Mouse (Mus musculus) small intestine, adult 2 months (tissue): ENCODE results near the gene Prkab2. TPM values are rescaled to one million over a fixed set of nuclear protein-coding genes. Genes with fewer than 3 reads are reported as not detected.

Experiments
- H3K27ac ChIP-seq: fragments of 200-500 bp; 2 replicates; pipeline ENCODE4 v1.5.1; 2012; ENCODE audit warnings: low read depth, low read length, control low read depth, inconsistent platforms; ENCODE audit not compliant: insufficient read depth
- H3K27me3 ChIP-seq: fragments of 200-500 bp; 2 replicates; pipeline ENCODE4 v1.6.1; 2012; ENCODE audit warnings: mild to moderate bottlenecking, moderate library complexity, low read length, inconsistent platforms; ENCODE audit not compliant: control insufficient read depth, insufficient read depth
- H3K36me3 ChIP-seq: fragments of 200-500 bp; 2 replicates; pipeline ENCODE4 v1.6.1; 2012; ENCODE audit warnings: mild to moderate bottlenecking, low read length, control low read depth, inconsistent platforms; ENCODE audit not compliant: control insufficient read depth, insufficient read depth
- H3K4me1 ChIP-seq: fragments of 200-500 bp; 2 replicates; pipeline ENCODE4 v1.6.1; 2012; ENCODE audit warnings: low read length, inconsistent platforms, mixed read lengths; ENCODE audit not compliant: control insufficient read depth, insufficient read depth, insufficient read length
- H3K4me3 ChIP-seq: fragments of 200-500 bp; 2 replicates; pipeline ENCODE4 v1.5.1; 2012; ENCODE audit warnings: low read depth, mild to moderate bottlenecking, control low read depth, inconsistent platforms, low read length, moderate library complexity
- CTCF ChIP-seq: fragments of 200-500 bp; IDR thresholded peaks from 2 replicates; pipeline ENCODE4 v1.5.1; 2012; ENCODE audit warnings: low read depth, mild to moderate bottlenecking, control low read depth, inconsistent platforms, low read length, moderate library complexity, mixed read lengths; ENCODE audit not compliant: insufficient replicate concordance, insufficient read length; ENCODE audit errors: extremely low read depth
- POLR2A ChIP-seq: fragments of 200-500 bp; IDR thresholded peaks from 2 replicates; pipeline ENCODE4 v1.6.1; 2012; ENCODE audit warnings: low read depth, mild to moderate bottlenecking, control low read depth, inconsistent platforms, low read length, moderate library complexity
- WGBS: fragments of 180-500 bp; shearing (Covaris S2); methylation state at CpG from one replicate; pipeline ENCODE4 v1.1.7; 2018; 5-methylcytosine and 5-hydroxymethylcytosine counted together
- polyA plus RNA-seq: library from polyadenylated mRNA; depleted of rRNA; stranded (reverse); fragments of >200 nt; gene quantifications from 2 replicates; pipeline ENCODE4 v1.2.3, GENCODE M21; 2012; rRNA removed

Gene Prkab2
- 0.90 and 1.2 TPM in 2 replicates for polyA plus RNA-seq

DNA sequence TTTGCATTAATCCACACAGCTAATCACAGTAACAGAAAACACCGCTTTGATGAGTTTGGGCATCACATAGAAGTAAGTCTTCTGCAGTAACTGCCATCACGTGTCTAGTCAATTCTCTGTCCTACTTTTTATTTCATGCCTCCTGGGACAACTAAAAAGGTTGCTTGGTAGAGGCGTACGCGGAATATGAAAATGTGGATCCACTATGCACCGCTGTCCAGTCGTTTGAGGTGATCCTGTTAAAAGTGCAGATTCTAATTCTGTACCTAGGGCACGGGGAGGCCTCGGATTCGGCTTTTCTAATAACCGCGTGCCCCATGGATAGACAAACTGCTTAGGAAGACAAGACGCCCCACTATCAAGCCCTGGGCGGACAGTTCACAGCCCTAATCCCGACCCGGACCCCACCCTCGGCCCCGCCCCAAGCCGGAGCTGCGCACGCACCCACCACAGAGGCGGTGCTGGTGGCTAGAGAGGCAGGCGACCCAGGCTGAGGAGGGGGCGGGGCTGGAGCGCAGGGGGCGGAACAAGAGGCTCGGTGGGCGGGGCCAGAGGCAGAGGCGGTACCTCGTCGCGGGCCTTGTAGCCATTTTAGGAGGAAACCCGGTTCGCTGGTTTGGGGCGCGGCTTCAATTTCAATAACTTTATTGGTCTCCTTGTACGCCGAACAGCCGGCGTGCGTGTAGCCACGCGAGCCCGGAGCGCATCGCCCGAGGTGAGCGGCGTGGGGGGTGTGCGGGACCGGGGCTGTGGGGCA lies at the start of gene Prkab2:
Gene Prkab2, plus strand, starts transcription at position 539 of the 757 bp plus-strand sequence.
- Histone ChIP-seq H3K27ac (peak within 1 kb of the TSS; percentile 58), H3K36me3 (no peaks in the 10 kb centered on the region; the same call in 1 of the 2 replicates), H3K27me3 (no peaks in the 10 kb centered on the region), H3K4me1 (no peaks in the 10 kb centered on the region; the same call in 1 of the 2 replicates), H3K4me3 (peak within 1 kb of the TSS; percentile 98)
- WGBS = 1% methylated on average over 51 of the region's 51 CpGs
- TF ChIP-seq CTCF (no peak), POLR2A (no peak)

DNA sequence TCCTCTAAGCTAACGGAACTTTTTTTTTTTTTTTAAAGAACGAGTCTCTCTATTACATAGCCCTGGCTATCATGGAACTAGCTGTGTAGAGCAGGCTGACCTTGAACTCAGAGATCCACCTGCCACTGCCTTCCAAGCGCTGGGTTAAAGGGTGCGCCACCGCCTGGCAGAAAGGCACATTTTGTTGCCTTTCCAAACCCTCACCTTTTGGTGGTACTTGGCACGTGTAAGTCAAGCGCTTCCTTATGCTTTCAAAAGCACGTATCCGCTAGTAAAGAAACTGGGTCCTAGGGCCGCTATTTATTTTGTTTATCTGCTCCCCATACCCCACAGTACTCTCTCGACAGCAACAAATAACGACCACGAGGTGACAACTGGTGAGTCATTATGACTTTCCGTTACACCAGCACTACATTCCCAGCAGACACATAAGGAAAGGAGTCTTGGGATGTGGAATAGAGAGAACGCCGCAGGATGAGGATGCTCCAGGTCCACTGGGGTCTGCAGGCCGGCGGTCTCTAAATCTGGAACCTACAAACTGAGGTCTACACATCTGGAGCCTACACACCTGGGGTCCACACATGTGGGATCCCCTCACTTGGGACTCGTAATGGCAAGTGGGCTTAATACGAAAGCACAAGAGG lies 48.7 kb upstream of the Prkab2 start:
- TF ChIP-seq POLR2A (no peak), CTCF (peak; percentile 35; the same call in 1 of the 2 replicates)
- Histone ChIP-seq H3K36me3 (no peaks in the 10 kb centered on the region; the same call in 1 of the 2 replicates), H3K4me3 (peak overlapping the region; percentile 81), H3K4me1 (peaks cover 6% of the 10 kb centered on the region; the same call in 1 of the 2 replicates), H3K27ac (peak overlapping the region; percentile 85), H3K27me3 (no peaks in the 10 kb centered on the region)
- under 1% methylated on average over 20 of the region's 20 CpGs for WGBS

GRCm38 (mm10) chr3:97609845-97610410 lies 48.1 kb upstream of the Prkab2 start, which contains the start of gene Chd1l:
Chd1l (minus strand) TSS chr3:97610203.
- TF ChIP-seq CTCF (peak; percentile 98), POLR2A (no peak)
- peaks cover 8% of the 10 kb centered on the region; the same call in 1 of the 2 replicates for H3K4me1 ChIP-seq
- no peaks in the 10 kb centered on the region for H3K36me3 ChIP-seq
- 1% methylated on average over 55 of the region's 56 CpGs for WGBS
- H3K27ac ChIP-seq = peak within 1 kb of the TSS; percentile 85
- H3K4me3 ChIP-seq = peak within 1 kb of the TSS; percentile 81
- H3K27me3 ChIP-seq = no peaks in the 10 kb centered on the region

- no peak for TF ChIP-seq CTCF
- TF ChIP-seq POLR2A = no peak
Observed at GRCm38 (mm10) chr3:97611021-97611420, 47.0 kb upstream of the Prkab2 start.

GRCm38 (mm10) chr3:97615154-97615553 lies 42.8 kb upstream of the Prkab2 start:
- no peak for TF ChIP-seq CTCF
- no peak for TF ChIP-seq POLR2A
- H3K27ac ChIP-seq = peak overlapping the region; percentile 74
- H3K4me1 ChIP-seq = peaks cover 20% of the 10 kb centered on the region
- no peaks in the 10 kb centered on the region for H3K36me3 ChIP-seq
- 11% methylated on average over 1 of the region's 1 CpGs for WGBS
- no peaks in the 10 kb centered on the region for H3K27me3 ChIP-seq
- no peak overlapping the region for H3K4me3 ChIP-seq

More at GRCm38 (mm10) chr3:97611021-97611420, 47.0 kb upstream of the Prkab2 start:
- H3K4me3 ChIP-seq = no peak overlapping the region
- no peaks in the 10 kb centered on the region for H3K36me3 ChIP-seq
- H3K4me1 ChIP-seq = peaks cover 11% of the 10 kb centered on the region; the same call in 1 of the 2 replicates
- 27% methylated on average over 6 of the region's 6 CpGs for WGBS
- H3K27ac ChIP-seq = peak overlapping the region; percentile 17
- no peaks in the 10 kb centered on the region for H3K27me3 ChIP-seq

- WGBS = 78% methylated on average over 4 of the region's 4 CpGs
- Histone ChIP-seq H3K4me3 (no peak overlapping the region), H3K36me3 (no peaks in the 10 kb centered on the region), H3K27ac (no peak overlapping the region), H3K4me1 (peaks cover 17% of the 10 kb centered on the region), H3K27me3 (no peaks in the 10 kb centered on the region)
- TF ChIP-seq POLR2A (no peak), CTCF (no peak)
Observed at GRCm38 (mm10) chr3:97615933-97616332, 42.1 kb upstream of the Prkab2 start.
